In genomic region chr16:27140037-27140436, GRCm38 (mm10) we compare ENCODE assay signal across 8 mouse cellular contexts.
A peak's percentile ranks its signal among the peaks of the same experiment; 100 is the strongest.
DNase-seq lines count a peak whose midpoint lies in the region; ATAC-seq and TF ChIP-seq lines count a peak whose summit lies in the region.

No protein-coding gene starts in this region.

- H3K9me3 ChIP-seq in forebrain, embryonic 12.5 days = no peaks in the 10 kb centered on the region
- H3K9me3 ChIP-seq in liver, postnatal 0 days (ENCODE audit: low read length) = no peaks in the 10 kb centered on the region

- no peak overlapping the region for H3K9ac ChIP-seq in forebrain, embryonic 12.5 days
- no peak overlapping the region for H3K9ac ChIP-seq in liver, postnatal 0 days (replicated peaks)

- H3K4me1 ChIP-seq in thymus, adult 2 months (replicated peaks; ENCODE audit: control insufficient read depth, insufficient read depth, low read length) = no peaks in the 10 kb centered on the region
- no peaks in the 10 kb centered on the region for H3K4me1 ChIP-seq in forebrain, embryonic 12.5 days
- no peaks in the 10 kb centered on the region for H3K4me1 ChIP-seq in liver, postnatal 0 days (ENCODE audit: insufficient read depth)

- TF ChIP-seq EP300 in liver, postnatal 0 days (IDR thresholded peaks at IDR 0.05; ENCODE audit: low read depth) = no peak

- WGBS in thymus, adult 2 months = 13% methylated on average over 3 of the region's 3 CpGs
- 16% methylated on average over 3 of the region's 3 CpGs for WGBS in forebrain, embryonic 12.5 days
- WGBS in liver, postnatal 0 days (ENCODE audit: insufficient replicate concordance) = 12% methylated on average over 3 of the region's 3 CpGs

- H3K4me2 ChIP-seq in forebrain, embryonic 12.5 days = no peak overlapping the region
- no peak overlapping the region for H3K4me2 ChIP-seq in liver, postnatal 0 days (ENCODE audit: low read depth, low read length)

- TF ChIP-seq CTCF in thymus, adult 2 months (IDR thresholded peaks at IDR 0.05; ENCODE audit: borderline replicate concordance, control insufficient read depth, extremely low read depth, insufficient read depth, low read length, poor library complexity) = no peak
- peak; percentile 78 for TF ChIP-seq CTCF in brain, embryonic 14.5 days (IDR thresholded peaks at IDR 0.05; ENCODE audit: borderline replicate concordance, extremely low read depth, insufficient read depth, insufficient read length)
- TF ChIP-seq CTCF in liver, postnatal 0 days (IDR thresholded peaks at IDR 0.05; ENCODE audit: low read depth) = peak; percentile 81

- no peaks in the 10 kb centered on the region for H3K27me3 ChIP-seq in thymus, adult 2 months (ENCODE audit: control insufficient read depth, insufficient read depth, low read length)
- H3K27me3 ChIP-seq in forebrain, embryonic 12.5 days = no peaks in the 10 kb centered on the region
- H3K27me3 ChIP-seq in liver, postnatal 0 days (ENCODE audit: insufficient read depth, low read length) = no peaks in the 10 kb centered on the region

- no peak for TF ChIP-seq POLR2A in thymus, adult 2 months (IDR thresholded peaks at IDR 0.05; ENCODE audit: control insufficient read depth, extremely low read depth, insufficient read depth, low read length, poor library complexity)
- TF ChIP-seq POLR2A in brain, embryonic 14.5 days (IDR thresholded peaks at IDR 0.05; ENCODE audit: borderline replicate concordance, extremely low read depth, insufficient read depth, insufficient read length, poor library complexity, severe bottlenecking) = no peak

- peak; percentile 26 for DNase-seq in thymus, adult 2 months
- no peak for DNase-seq in thymus, adult 18-20 months
- peak; percentile 61 for DNase-seq in brain, embryonic 14.5 days (ENCODE audit: low read depth)
- DNase-seq in kidney, postnatal 14 days = peak; percentile 52
- DNase-seq in liver, postnatal 0 days = peak; percentile 31
- DNase-seq in retina, postnatal 7 days (ENCODE audit: low read depth, low spot score) = peak; percentile 25

- ATAC-seq in forebrain, embryonic 12.5 days (ENCODE audit: low FRiP score) = peak; percentile 64; the same call in 1 of the 2 replicates
- no peak for ATAC-seq in liver, postnatal 0 days
- no peak for ATAC-seq in inflammation-experienced regulatory T-cells, adult 6 months

- no peak overlapping the region for H3K27ac ChIP-seq in thymus, adult 2 months (ENCODE audit: control insufficient read depth, insufficient read depth, low read length)
- no peak overlapping the region for H3K27ac ChIP-seq in forebrain, embryonic 12.5 days
- H3K27ac ChIP-seq in liver, postnatal 0 days (ENCODE audit: low read depth) = no peak overlapping the region

- no peaks in the 10 kb centered on the region for H3K36me3 ChIP-seq in thymus, adult 2 months (ENCODE audit: control insufficient read depth, insufficient read depth, low read length)
- no peaks in the 10 kb centered on the region for H3K36me3 ChIP-seq in forebrain, embryonic 12.5 days (replicated peaks)
- H3K36me3 ChIP-seq in liver, postnatal 0 days (replicated peaks; ENCODE audit: insufficient read depth, low read length) = no peaks in the 10 kb centered on the region

- H3K4me3 ChIP-seq in thymus, adult 2 months (ENCODE audit: control insufficient read depth, insufficient read depth, low read length) = no peak overlapping the region
- no peak overlapping the region for H3K4me3 ChIP-seq in forebrain, embryonic 12.5 days (replicated peaks)
- no peak overlapping the region for H3K4me3 ChIP-seq in liver, postnatal 0 days (ENCODE audit: low read depth, low read length)

Comparison
In these comparisons a context has a peak if more than half of its experiments do, and no peak if none do; other contexts are left out.
1. DNase-seq: peak in thymus, adult 2 months (single experiment), brain, embryonic 14.5 days (single experiment), kidney, postnatal 14 days (single experiment), liver, postnatal 0 days (single experiment) and retina, postnatal 7 days (single experiment); none in thymus, adult 18-20 months (0 of 2).